Mouse (Mus musculus): ENCODE results near the gene Cox7a2l.

The Cox7a2l gene

GRCm38 (mm10) chr17:83517280-83518015 is at the start of gene Cox7a2l:
Cox7a2l (minus strand) TSS chr17:83517330.
- DNase-seq, result no peak

DNA sequence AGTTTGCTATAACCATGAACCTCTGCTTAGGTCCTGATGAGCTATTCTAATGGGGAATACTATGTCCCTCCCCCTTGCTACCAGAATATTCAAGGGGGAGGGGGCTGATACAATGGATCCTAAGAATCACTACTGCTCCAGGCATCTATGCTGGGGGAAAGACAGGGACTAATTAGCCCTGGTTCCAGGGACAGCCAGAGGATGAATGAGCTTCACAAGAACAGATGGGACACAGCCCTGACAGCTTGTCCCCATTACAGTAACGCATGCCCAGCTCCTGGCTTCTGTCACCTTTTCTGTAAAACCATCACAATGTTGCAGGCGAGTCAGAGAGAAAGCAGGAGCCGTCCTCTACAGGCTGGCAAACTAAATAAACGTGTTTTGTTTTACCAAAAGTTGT is 48.4 kb upstream of the Cox7a2l start:
- DNase-seq, result no peak

GRCm38 (mm10) chr17:83564119-83564820 is 47.1 kb upstream of the Cox7a2l start:
- no peak for DNase-seq

DNA sequence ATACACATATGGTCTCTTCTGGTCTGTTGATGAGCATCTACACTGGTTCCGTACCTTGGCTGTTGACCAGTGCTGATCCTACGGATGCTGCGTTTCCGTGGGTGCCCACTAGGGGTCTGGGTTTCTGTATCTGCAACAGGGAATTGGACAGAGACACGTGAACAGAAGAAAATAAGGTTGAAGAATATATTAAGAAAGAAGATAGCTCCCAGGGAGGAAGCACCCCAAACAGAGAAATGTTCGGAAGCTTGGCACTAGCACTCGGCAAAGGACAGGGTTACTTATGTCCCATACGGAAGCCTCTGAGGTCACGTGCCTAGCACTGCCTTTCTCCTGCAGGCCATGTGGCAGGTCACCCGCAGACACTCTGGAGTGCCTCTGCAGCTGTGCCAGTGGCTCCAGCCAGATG is 46.6 kb upstream of the Cox7a2l start:
- DNase-seq, result peak; percentile 73

DNA sequence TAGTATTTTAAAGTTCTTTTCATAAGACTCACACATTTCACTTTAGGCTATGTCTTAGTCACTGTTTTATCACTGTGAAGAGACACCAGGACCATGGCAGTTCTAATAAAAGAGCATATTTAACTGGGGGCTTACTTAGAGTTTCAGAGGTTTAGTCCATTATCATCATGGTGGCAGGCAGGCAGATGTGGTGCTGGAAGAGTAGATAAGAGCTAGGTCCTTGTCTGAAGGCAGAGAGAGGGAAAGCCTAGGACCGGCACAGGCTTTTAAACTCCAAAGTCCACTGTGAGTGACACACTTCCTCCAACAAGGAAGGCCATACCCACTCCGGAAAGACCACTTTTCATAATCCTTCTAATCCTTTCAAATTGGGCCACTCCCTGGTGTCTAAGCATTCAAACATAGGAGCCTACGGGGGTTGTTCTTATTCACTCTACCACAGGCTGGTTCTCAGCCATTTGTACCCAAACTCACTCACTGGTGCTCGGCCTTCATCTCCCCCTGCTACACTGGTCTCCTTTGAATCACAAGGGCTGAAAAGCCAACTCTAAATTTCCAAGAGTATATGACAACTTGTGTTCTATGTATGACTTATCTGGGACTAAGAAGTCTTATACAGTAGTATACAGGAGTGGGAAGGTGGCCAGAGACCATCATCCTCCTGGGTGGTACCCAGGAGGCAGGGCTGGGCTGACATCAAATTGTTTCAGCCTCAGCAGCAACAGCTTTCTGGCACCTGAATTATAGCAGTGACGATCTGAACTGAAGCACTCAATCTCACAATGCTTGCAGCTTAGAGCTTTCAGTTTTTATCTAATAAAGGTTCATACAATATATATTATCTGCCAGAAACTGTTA is 45.3 kb upstream of the Cox7a2l start:
- no peak for DNase-seq

DNA sequence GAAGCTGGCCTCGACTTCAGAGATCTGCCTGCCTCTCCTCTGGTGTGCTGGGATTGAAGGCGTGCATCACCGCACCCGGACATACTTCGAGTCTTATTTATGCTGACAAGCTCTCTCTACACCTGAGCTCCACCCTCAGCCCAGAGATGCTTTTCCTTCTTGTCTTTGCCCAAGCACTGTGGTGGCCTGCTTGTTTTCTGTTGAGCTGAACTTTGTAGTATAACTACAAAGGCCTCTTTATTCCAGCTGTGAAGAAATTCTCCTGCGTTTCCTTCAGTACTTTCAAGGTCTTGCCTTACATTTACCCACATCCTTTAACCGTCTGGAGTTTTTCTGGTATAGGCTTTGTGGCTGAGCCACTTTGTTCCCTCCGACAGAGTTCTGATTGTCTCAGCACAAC is 42.0 kb upstream of the Cox7a2l start:
- DNase-seq, result no peak

- DNase-seq, result no peak
Observed at GRCm38 (mm10) chr17:83555836-83556235, 38.7 kb upstream of the Cox7a2l start.

GRCm38 (mm10) chr17:83554997-83555396 is 37.9 kb upstream of the Cox7a2l start:
- DNase-seq, result no peak

DNA sequence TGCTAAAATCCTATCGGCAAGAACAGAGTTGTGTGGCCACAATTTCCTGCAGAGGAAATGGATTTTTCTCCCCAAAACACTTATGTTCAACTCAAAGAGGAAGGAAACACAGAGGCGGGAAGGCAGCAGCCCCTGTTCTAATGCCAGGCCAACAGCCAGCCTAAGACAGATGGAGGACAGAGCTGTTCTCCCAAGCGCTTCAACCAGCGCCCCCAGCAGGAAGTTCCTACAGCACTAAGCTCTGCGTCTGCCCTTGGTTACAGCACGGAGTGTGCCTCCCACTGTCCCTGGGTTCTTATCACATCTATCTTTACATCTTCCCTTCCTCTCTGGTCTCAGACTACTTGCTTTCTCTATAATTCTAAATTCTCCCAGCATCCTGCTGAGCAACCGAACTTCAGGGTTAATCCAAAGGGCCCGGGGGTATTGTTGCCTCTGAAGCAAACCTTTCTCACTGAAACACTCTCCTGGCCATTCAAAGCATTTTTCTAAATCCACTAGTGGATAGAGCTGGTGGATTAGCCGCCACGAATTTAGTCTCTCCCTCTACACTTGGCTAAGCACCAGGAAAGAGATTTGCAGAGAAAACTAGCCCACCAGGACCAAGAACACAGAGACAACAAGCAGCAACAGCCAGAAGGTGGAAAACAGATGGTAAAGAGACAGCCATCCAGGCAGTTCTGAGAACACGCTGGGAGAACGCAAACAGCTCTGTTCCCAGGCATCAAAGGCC is 31.5 kb upstream of the Cox7a2l start:
- peak; percentile 22 for DNase-seq

DNA sequence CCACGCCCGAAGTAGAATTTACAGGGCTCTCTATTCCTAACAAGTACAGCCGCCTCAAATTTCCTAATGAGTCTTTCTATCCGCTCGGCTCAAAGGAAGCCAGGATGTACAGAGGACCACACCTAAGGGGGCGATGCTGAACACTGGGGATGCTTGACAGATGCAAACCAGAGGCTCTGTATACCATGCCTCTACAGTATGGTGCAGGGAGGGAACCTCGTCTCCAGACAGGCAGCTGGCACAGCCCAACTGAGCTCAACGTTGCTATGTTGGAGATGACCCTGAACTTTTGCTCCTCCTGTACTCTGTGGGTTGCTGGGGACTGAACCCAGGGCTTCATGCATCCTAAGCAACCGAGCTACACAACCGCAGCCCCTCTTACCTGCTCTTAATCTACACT is 30.0 kb upstream of the Cox7a2l start:
- no peak for DNase-seq

GRCm38 (mm10) chr17:83545756-83546742 is 28.9 kb upstream of the Cox7a2l start:
- no peak for DNase-seq

DNA sequence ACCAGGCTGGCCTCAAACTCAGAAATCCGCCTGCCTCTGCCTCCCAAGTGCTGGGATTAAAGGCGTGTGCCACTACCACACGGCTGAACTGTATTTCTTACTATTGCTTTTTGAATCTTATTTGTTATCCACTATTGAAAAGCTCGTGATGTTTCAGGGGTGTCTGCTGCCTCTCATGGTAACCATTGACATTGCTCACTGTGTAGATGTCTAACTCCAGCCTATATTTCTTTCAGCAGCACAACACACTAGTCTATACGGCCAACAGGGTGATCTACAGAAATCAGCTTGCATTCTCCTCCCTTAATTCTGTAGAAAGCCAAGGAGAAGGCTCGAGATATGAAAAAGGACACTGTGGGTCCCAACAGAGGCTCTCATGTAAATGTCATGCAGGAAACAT is 28.1 kb upstream of the Cox7a2l start:
- DNase-seq, result no peak

GRCm38 (mm10) chr17:83542424-83542823 is 25.3 kb upstream of the Cox7a2l start:
- no peak for DNase-seq

DNA sequence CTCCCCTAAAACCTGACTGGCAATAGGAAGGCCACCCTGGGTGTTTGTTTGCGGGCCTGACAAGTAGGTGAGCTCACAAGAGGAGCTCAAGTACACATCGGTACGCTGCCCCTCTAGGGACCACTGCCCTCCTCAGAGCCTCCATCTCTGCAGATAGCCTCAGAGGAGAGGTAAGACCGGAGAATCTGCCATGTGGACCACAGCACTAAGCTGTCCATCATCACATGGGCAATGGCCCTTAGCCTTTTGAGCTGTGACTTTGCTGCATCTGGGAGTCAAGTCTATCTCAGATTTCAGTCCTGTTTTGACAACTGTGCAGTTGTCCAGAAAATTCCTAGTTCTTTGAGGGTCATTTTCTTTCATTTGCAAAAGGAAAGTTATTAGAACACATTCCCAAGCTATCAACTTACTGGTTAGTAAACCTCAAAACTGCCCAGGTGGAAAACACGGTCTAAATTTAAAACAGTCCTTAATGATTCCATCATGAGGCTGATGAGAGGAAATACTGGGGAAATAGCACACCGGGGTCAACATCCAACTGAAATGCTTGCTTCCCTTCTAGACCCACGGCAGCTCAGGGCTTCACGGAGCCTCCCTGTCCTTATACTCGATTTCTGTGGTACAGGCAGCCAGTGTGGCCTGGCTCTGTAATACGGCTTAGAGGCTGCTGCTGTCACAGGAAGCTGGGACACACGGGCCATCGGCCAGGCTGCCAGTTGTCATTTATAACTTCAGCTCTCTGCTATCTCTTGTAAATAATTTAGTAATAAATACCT is 22.3 kb upstream of the Cox7a2l start:
- no peak for DNase-seq

GRCm38 (mm10) chr17:83538694-83539093 is 21.6 kb upstream of the Cox7a2l start:
- DNase-seq, result no peak

DNA sequence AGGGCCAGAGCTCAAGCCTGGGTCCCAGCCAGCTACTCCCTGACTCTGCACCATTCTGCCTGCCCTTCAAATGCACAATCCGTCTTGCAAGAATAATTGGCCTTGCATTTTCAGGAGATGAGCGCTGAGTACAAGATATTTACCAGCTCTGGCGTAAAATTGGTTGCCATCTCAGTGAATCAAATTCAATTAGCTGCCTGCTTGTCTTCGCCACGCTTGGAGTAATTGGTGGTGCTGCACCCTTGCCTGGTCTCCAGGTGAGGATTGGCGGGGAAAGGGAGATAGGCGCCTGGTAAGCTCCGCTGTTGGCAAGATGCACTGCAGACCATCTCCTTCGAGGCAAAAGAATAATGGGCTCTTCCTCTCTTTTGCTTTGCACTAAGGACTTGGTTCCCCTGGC is 21.0 kb upstream of the Cox7a2l start:
- no peak for DNase-seq

DNA sequence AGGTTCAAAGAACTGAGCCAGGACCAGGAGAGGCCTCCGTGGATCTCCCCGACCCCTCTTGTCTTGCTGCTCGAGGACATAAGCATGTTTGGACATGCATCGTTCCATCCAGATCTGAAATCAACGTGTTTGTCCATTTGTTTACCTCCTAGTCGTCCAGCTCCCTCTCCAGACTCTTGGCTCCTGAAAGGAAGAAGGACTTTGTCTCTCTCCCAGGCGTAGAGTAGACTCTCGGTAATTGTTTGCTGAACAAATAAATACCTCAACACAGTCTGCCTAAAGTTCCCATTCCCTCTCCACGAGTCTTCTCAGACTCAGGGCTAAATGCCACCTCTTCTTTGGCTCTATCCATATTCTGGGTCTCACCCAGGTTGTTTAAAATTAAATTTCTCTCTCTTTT is 16.0 kb upstream of the Cox7a2l start:
- DNase-seq, result no peak

DNA sequence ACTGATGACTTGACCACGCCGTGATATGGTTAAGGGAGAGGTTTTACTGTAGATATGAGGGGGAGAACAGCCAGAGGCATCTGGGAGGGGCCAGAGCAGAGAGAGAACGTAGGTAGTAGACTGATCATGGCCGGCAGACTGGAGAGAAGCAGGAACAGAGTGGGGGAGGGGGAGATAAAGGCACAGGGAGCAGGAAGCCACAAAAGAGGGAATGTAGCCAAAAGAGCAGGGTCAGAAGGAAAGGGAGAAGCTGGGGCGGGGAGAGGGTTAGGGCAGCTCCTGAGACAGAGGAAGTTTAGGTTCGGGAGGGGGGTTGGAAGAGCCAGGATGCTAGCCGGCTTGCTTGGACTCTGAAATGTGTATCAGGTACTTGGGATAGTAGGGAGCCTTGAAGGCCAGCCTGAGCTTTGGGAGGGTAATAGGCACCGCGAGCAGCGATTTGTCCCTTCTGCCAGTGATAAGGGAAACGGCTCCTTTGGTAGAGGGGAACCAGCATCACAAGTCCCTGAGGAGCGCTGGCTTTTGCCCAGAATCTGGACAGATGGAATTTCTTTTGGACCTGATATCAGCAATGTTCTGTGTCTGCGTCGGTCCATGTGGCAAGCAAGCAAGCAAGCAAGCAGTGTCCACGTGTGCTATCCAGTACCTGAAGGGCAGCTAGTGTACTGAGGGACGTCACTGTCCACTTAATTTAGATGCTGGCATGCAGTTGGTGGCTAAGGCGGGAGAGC is 10.7 kb upstream of the Cox7a2l start:
- DNase-seq, result peak; percentile 80

DNA sequence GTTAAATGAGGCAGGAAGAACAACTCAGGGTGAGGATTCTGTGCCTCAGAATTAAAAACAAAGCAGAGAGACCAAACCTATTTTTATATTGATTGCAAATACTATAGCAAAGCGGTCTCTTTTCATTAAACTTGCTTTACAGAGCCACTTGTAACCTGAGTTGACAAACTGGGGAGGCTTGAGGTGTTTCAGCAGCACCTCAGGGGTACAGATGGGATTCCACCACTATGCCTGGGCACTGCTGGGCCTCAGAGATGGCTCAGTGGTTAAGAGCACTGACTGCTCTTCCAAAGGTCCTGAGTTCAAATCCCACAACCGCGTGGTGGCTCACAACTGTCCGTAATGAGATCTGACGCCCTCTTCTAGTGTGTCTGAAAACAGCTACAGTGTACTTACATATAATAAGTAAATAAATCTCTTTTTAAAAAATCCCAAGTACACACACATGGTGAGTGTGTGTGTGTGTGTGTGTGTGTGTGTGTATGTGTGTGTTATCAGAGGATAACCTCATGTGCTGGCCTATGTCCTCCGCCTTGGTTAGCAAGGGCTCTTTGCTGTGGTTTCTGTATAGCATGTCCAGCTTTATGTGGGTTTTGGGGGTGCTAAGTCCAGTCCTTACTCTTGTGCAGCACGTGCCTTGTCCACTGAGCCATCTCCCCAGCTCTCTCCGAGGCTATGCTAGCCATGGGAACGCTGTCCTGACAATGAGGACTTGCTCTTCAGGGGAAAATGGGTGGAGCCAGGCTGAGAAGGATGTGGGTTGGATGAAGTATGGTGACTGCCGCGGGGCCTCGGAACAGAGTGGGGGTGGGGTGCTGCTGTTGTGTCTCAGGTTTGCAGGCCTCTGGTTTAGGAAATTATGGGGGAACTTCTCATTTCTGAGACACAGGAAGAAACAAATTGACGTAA is 9.7 kb upstream of the Cox7a2l start:
- peak; percentile 80 for DNase-seq
